Mouse (Mus musculus) embryonic facial prominence, embryonic 14.5 days (tissue): ENCODE measurements around the gene Klhl8. TPM values are rescaled to one million over a fixed set of nuclear protein-coding genes. Genes with fewer than 3 reads are reported as not detected.

Experiments used
- ATAC-seq: fragments of 200-750 bp; cut with Nextera tagmentation; 2 replicates; pipeline ENCODE4 v1.8.0; 2017; ENCODE audit warnings: low read depth, moderate number of reproducible peaks, moderate TSS enrichment
- DNase-seq: peaks from one replicate; pipeline ENCODE4 v3.0.0-alpha.2; 2015; ENCODE audit warnings: low spot score
- H3K27ac ChIP-seq: fragments of 300-500 bp; sonication (generic); replicated peaks from 2 replicates; pipeline ENCODE4 v1.5.1; 2014; ENCODE audit warnings: low read depth, mild to moderate bottlenecking, low read length, moderate library complexity
- H3K27me3 ChIP-seq: fragments of 300-500 bp; sonication (generic); replicated peaks from 2 replicates; pipeline ENCODE4 v1.6.1; 2014; ENCODE audit warnings: low read length; ENCODE audit not compliant: control insufficient read depth, insufficient read depth
- H3K36me3 ChIP-seq: fragments of 300-500 bp; sonication (generic); 2 replicates; pipeline ENCODE4 v1.6.1; 2014; ENCODE audit warnings: low read length, mixed read lengths; ENCODE audit not compliant: control insufficient read depth, insufficient read depth
- H3K4me1 ChIP-seq: fragments of 300-500 bp; sonication (generic); 2 replicates; pipeline ENCODE4 v1.6.1; 2014; ENCODE audit warnings: antibody characterized with exemption, low read length; ENCODE audit not compliant: control insufficient read depth, insufficient read depth
- H3K4me2 ChIP-seq: fragments of 300-500 bp; sonication (generic); 2 replicates; pipeline ENCODE4 v1.6.1; 2014; ENCODE audit warnings: low read depth, mild to moderate bottlenecking, low read length, moderate library complexity, mixed read lengths
- H3K4me3 ChIP-seq: fragments of 300-500 bp; sonication (generic); 2 replicates; pipeline ENCODE4 v1.5.1; 2014; ENCODE audit warnings: low read depth, mild to moderate bottlenecking, low read length
- H3K9ac ChIP-seq: fragments of 300-500 bp; sonication (generic); 2 replicates; pipeline ENCODE4 v1.6.1; 2014; ENCODE audit warnings: low read depth, mild to moderate bottlenecking, low read length, moderate library complexity, mixed read lengths
- H3K9me3 ChIP-seq: fragments of 300-500 bp; sonication (generic); 2 replicates; pipeline ENCODE4 v1.6.1; 2016; ENCODE audit warnings: low read length; ENCODE audit not compliant: control insufficient read depth
- WGBS: fragments of 180-500 bp; shearing (Covaris S2); extraction: QIAGEN DNeasy Blood & Tissue Kit; methylation state at CpG from one replicate; pipeline ENCODE4 v1.1.7; 2014; 5-methylcytosine and 5-hydroxymethylcytosine counted together
- polyA plus RNA-seq: library from polyadenylated mRNA; unstranded; fragments of >200 nt; fragmentation: Nextera tagmentation; extraction: Ambion mirVana; gene quantifications from 2 replicates; pipeline ENCODE4 v1.2.1, GENCODE M21; 2014

Gene Klhl8
- polyA plus RNA-seq, 1 experiment from 2014 or later: 12.2 TPM

DNA sequence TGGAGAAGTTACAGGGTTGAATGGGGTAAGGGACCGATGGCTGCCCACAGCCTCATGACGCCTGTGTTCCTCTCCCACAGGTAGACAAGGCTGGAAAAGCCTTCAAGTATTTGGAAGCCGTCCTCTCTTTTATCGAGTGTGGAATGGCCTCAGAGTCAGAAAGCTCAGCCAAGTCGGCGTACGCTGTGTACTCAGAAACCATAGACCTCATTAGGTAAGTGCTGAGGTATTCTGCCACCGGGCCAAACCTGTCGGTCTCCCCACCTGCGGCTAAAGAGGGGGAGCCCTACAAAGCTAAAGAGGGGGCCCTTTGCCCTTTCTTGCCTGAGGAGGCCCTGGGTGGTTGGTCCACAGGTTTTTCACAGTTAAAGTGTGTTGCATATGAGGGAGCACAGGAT lies 64.9 kb downstream of the Klhl8 start:
- H3K9ac ChIP-seq: no peak overlapping the region
- H3K27me3 ChIP-seq: 0 out of 2 replicates have a peak, but pooled peaks cover 4% of the 10 kb centered on the region
- H3K36me3 ChIP-seq: peaks cover 29% of the 10 kb centered on the region
- H3K27ac ChIP-seq: no peak overlapping the region
- H3K4me3 ChIP-seq: no peak overlapping the region
- H3K9me3 ChIP-seq: no peaks in the 10 kb centered on the region
- DNase-seq: peak; percentile 37
- peak; percentile 17; the same call in 1 of the 2 replicates for ATAC-seq
- H3K4me1 ChIP-seq: peaks cover 8% of the 10 kb centered on the region; the same call in 1 of the 2 replicates
- no peak overlapping the region for H3K4me2 ChIP-seq
- WGBS: 73% methylated on average over 10 of the region's 10 CpGs

DNA sequence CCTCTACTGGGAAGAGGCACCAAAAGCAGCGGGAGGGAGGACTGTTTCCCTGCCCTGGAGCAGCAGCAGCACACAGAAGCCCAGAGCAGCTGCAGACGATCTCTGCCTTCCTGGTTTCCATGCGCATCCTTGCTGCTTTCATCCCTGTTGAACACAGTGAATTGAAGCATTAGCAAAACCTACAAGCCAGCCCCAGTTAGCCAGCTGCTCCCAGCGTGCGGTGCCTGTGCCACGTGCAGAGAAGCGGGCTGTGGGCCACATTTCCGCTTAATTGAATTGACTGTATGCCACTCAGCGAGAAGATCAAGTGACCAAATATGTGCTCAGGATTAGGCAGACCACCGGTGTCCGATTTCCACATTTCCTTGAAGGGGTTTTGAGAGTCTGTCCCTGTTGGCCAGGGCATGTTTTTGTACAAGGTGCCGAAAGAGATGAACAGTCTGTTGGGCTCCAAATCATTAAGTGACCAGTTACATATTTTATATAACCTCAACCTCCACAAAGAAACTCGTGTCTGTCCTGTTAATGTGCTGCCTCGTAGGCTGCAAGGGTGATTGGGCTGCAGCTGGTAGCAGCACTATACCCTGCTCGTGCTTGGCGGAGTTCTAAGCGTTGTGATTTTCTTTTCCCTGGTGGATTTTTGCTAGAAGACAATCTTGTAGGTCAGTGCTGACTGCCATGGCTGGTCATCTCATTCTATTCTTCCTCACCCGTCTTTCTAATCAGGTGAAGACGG lies 65.5 kb downstream of the Klhl8 start:
- peak; percentile 87 for DNase-seq
- Histone ChIP-seq H3K4me3 (no peak overlapping the region), H3K36me3 (peaks cover 24% of the 10 kb centered on the region), H3K4me1 (peaks cover 8% of the 10 kb centered on the region; the same call in 1 of the 2 replicates), H3K9me3 (no peaks in the 10 kb centered on the region), H3K27ac (no peak overlapping the region), H3K9ac (no peak overlapping the region), H3K27me3 (0 out of 2 replicates have a peak, but pooled peaks cover 4% of the 10 kb centered on the region), H3K4me2 (no peak overlapping the region)
- 29% methylated on average over 19 of the region's 19 CpGs for WGBS
- peak; percentile 77 for ATAC-seq

DNA sequence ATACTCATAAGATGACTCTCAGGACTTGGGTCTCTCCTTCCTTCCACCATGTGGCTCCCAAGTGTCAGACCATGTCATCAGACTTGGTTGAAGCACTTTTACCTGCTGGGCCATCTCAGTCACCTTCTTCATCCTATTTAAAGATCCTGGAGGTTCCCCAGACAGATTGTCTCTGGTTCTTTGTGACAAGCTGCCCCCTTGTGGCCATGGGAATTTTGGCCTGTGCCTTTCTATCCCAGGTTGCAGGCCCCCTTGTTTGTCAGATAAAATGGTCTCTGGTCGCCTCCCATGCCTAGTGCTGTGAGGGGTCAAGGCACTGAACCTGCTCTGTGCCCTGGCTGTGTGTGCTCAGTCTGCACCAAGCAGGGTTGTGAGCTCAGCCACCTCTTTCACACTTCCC lies 67.1 kb downstream of the Klhl8 start:
- no peaks in the 10 kb centered on the region for H3K9me3 ChIP-seq
- peaks cover 8% of the 10 kb centered on the region; the same call in 1 of the 2 replicates for H3K4me1 ChIP-seq
- no peak overlapping the region for H3K4me2 ChIP-seq
- peaks cover 13% of the 10 kb centered on the region; the same call in 1 of the 2 replicates for H3K36me3 ChIP-seq
- 59% methylated on average over 1 of the region's 1 CpGs for WGBS
- DNase-seq (no peak), ATAC-seq (no peak)
- no peak overlapping the region for H3K4me3 ChIP-seq
- H3K9ac ChIP-seq: no peak overlapping the region
- 0 out of 2 replicates have a peak, but pooled peaks cover 4% of the 10 kb centered on the region for H3K27me3 ChIP-seq
- no peak overlapping the region for H3K27ac ChIP-seq

DNA sequence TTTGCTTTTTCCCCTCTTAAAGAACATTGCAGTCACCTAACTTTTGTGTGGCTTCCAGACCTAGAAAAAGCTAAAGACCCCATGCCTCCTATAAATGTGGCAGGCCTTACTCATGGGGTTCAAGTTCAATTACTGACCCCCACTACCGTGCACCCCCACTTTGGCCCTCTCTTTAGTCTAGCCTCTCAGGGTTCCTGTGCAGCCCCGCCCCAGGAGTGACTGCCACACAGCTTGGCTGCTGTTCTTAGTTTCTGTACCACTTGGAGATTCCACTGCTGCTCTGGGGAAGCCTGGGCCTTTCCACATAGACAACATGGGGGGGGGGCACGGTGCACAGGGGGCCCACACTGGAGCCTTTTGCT lies 71.8 kb downstream of the Klhl8 start:
- Histone ChIP-seq H3K9me3 (no peaks in the 10 kb centered on the region), H3K9ac (no peak overlapping the region), H3K36me3 (peaks cover 16% of the 10 kb centered on the region; the same call in 1 of the 2 replicates), H3K4me3 (no peak overlapping the region), H3K27ac (no peak overlapping the region), H3K4me1 (peaks cover 3% of the 10 kb centered on the region), H3K4me2 (no peak overlapping the region), H3K27me3 (0 out of 2 replicates have a peak, but pooled peaks cover 2% of the 10 kb centered on the region)
- ATAC-seq: no peak
- WGBS: 80% methylated on average over 3 of the region's 3 CpGs
- DNase-seq: no peak

DNA sequence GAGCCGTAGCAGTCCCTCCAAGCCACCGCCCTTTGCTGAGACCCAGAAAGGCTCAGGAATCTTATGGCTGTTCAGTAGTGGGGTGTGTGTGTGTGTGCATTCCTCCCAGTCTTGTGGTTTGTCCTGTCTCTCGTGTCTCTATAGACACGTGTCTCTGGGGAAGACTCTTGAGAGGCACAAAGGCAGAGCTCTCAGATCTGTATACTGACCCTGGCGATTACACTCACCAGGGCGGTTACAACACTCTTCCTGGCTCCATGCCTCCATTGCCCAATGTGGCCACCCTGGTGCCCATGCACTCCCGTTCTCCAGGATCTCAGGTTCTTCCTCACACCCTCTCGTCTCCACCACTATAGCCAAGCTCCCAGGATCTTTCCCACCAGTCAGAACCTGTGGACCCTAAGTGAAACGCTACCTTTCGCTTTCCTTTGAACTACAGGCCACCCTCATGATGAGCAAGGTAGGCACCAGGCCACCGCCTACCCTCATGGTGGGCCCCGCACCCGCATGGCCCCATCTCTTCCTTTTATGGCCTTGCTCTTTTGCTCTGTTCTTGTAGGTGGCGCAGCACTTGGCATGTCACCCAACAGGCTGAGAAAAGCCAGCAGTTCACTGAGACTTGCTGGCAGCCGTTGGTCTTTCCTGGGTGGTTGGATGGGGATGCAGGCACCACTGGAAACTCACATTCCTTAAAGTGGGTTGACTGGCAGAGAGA lies 72.4 kb downstream of the Klhl8 start:
- Histone ChIP-seq H3K9ac (no peak overlapping the region), H3K4me2 (no peak overlapping the region), H3K36me3 (peaks cover 22% of the 10 kb centered on the region; the same call in 1 of the 2 replicates), H3K9me3 (no peaks in the 10 kb centered on the region), H3K4me3 (no peak overlapping the region), H3K27me3 (no peaks in the 10 kb centered on the region), H3K27ac (no peak overlapping the region), H3K4me1 (peaks cover 3% of the 10 kb centered on the region)
- no peak; the same call in 1 of the 2 replicates for ATAC-seq
- WGBS: 88% methylated on average over 15 of the region's 15 CpGs
- DNase-seq: no peak

DNA sequence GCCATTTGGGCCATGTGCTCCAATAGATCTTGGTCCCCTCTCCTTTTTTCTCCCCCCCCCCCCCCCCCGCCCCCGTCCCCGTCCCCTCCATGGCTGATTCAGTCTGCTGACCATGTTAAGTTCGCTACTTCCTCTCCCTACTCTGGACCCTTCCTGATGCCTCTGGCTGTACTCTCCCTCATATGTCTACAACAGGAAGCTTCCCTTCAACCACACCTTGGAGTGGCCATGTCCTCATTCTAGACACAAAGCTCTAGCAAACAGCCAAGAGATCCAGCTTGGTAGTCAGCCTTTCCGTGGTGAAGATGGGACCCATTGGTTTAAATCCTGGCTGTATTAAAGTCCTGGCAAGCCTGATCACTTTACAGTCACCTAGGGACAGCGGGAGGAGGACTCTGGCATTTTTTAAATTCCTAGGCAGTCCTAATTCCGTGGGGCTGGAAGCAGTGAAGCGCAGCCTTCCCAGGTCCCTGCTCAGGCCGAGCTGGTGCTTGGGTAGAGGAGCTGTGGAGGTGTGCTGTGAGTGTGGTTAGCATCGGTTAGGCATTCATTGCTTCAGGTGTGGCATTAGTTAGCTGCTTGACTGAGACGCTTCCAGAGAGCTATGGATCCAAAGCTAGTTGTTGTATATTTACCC lies 74.8 kb downstream of the Klhl8 start:
- no peak overlapping the region for H3K4me3 ChIP-seq

DNA sequence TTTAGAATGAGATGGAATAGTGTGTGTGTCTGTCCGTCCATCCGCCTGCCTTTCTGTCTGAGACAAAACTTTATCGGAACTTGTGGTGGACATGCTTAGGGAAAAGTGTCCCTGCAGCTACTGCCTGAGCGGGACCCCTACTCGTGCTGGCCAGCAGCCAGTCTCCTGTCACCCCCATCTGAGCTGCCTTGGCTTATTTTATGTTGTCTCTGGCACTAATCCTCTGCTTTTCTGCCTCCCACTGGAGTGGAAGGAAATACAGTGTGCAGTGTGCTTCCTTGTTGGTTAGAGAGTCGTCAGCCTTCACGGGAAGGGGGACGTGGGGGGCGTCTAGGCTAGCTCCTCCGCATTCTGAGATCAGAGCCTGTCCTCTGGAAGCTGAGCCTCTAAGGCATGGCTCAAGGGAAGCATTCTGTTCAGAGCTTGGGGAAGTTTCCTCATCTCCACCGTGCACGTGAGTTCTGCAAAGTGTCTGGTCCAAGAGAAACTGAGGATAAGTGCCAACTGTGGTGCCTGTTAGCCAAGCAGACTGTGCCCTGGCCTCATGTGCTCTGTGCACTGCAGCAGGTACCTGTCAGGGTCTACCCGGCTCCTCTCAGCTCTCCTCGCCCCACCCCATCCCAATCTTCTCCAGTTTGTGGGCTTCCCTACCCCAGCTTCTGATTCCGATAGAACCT lies 75.5 kb downstream of the Klhl8 start:
- H3K27ac ChIP-seq: no peak overlapping the region
- no peak; the same call in 1 of the 2 replicates for ATAC-seq
- WGBS: 63% methylated on average over 14 of the region's 15 CpGs

More for the DNA sequence above, 74.8 kb downstream of the Klhl8 start:
- Histone ChIP-seq H3K27ac (no peak overlapping the region), H3K27me3 (no peaks in the 10 kb centered on the region), H3K4me2 (no peak overlapping the region), H3K9me3 (no peaks in the 10 kb centered on the region), H3K36me3 (peaks cover 14% of the 10 kb centered on the region; the same call in 1 of the 2 replicates), H3K4me1 (peaks cover 3% of the 10 kb centered on the region), H3K9ac (no peak overlapping the region)
- WGBS: 63% methylated on average over 10 of the region's 11 CpGs
- DNase-seq (no peak), ATAC-seq (peak; percentile 21; the same call in 1 of the 2 replicates)

DNA sequence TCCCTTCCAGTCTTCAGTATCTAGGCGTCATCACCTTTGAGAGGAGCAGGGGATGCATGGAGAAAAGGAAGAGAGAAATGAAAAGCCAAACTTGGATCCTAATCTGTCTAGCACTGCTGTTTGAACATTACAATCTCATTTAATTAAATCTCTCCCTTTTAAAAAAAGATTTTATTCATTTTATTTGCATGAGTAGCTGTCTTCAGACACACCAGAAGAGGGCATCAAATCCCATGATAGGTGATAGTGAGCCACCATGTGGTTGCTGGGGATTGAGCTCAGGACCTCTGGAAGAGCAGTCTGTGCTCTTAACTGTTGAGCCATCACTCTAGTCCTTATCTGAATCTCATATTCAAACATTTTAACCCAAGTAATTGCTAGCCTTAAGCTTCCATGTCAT lies 80.2 kb downstream of the Klhl8 start:
- no peak for ATAC-seq
- Histone ChIP-seq H3K36me3 (peaks cover 16% of the 10 kb centered on the region; the same call in 1 of the 2 replicates), H3K4me3 (no peak overlapping the region), H3K9me3 (no peaks in the 10 kb centered on the region), H3K27ac (no peak overlapping the region), H3K9ac (no peak overlapping the region), H3K4me2 (no peak overlapping the region), H3K27me3 (no peaks in the 10 kb centered on the region), H3K4me1 (no peaks in the 10 kb centered on the region)
- no peak for DNase-seq
- 94% methylated on average over 1 of the region's 1 CpGs for WGBS

More for the DNA sequence above, 75.5 kb downstream of the Klhl8 start:
- no peaks in the 10 kb centered on the region for H3K9me3 ChIP-seq
- no peak overlapping the region for H3K4me3 ChIP-seq
- H3K4me2 ChIP-seq: no peak overlapping the region
- no peak overlapping the region for H3K9ac ChIP-seq
- no peaks in the 10 kb centered on the region for H3K27me3 ChIP-seq
- no peak for DNase-seq
- peaks cover 3% of the 10 kb centered on the region for H3K4me1 ChIP-seq
- H3K36me3 ChIP-seq: peaks cover 14% of the 10 kb centered on the region; the same call in 1 of the 2 replicates
